Mouse (Mus musculus) kidney, adult 2 months (tissue): ENCODE data around the gene Trp53bp2.

Experiments used
- CTCF ChIP-seq: fragments of 200-500 bp; conservative IDR thresholded peaks from 2 replicates; pipeline ENCODE4 v1.5.1; 2011; ENCODE audit warnings: low read depth, mild to moderate bottlenecking, control low read depth, low read length, moderate library complexity, mixed read lengths; ENCODE audit not compliant: insufficient read depth, insufficient read length
- POLR2A ChIP-seq: fragments of 200-500 bp; IDR thresholded peaks from one replicate; pipeline ENCODE4 v1.6.1; 2011; ENCODE audit warnings: low read depth, low read length, control low read depth

DNA sequence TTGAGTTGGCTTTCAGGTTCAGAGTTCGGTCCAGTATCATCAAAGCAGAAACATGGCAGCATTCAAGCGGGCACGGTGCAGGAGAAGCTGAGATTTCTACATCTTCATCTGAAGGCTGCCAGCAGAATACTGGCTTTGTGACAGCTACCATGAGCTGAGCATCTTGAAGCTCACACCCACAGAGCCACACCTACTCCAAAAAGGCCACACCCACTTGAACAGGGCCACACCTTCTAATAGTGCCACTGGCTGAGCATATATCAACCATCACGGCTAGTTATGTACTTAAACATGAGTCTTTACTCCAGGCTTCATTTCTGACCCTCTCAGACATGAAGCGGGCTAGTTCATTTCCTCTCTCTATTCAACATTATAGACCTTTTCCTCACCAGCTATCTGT lies 46.3 kb upstream of the Trp53bp2 start:
- no peak for TF ChIP-seq CTCF
- no peak for TF ChIP-seq POLR2A
